Mouse (Mus musculus): ENCODE results near the gene Slc35d1. TPM values are rescaled to one million over a fixed set of nuclear protein-coding genes. Genes with fewer than 3 reads are reported as not detected.

Gene Slc35d1
- polyA plus RNA-seq, 2 experiments = 4.4 to 5.5 TPM

DNA sequence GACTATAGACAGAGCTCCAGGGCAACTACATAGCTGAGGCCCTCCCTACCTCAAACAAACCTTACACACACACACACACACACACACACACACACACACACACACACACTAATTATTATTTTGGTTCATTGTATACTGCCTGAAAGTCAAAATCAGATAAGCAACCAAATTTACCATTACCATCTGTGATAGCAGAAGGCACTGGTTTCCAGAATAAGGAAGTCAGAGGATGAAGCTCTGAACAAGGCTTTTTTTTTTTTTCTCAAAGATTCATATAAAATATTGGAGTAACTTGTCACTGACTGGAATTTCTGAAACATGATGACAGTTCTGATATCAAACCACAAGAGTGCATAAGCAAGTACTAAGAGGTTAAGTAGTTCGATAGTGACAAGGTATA lies 6.4 kb downstream of the Slc35d1 start:
- TF ChIP-seq CTCF (IDR thresholded peaks at IDR 0.05; ENCODE audit: low read depth) = no peak
- no peak for TF ChIP-seq EP300 (IDR thresholded peaks at IDR 0.05; ENCODE audit: low read depth)
- H3K36me3 ChIP-seq (replicated peaks; ENCODE audit: control insufficient read depth, insufficient read depth, low read depth) = peaks cover 9% of the 10 kb centered on the region
- ATAC-seq (ENCODE audit: insufficient read depth) (no peak), DNase-seq (ENCODE audit: low read depth in 3 of 3, low spot score in 3 of 3) (no peak)
- no peak overlapping the region for H3K4me3 ChIP-seq (ENCODE audit: insufficient read depth in 1 of 2, low read depth in 2 of 2, low read length in 2 of 2)
- H3K4me2 ChIP-seq (ENCODE audit: low read depth) = no peak overlapping the region
- peaks cover 0 to 7% of the 10 kb centered on the region in 2 experiments; a peak in 3 of 4 replicates for H3K4me1 ChIP-seq (replicated peaks; ENCODE audit: control insufficient read depth in 2 of 2, insufficient read depth in 2 of 2, low read length in 1 of 2)
- H3K27ac ChIP-seq = no peak overlapping the region
- 63% methylated on average over 1 of the region's 1 CpGs for WGBS (ENCODE audit: insufficient replicate concordance)
- no peaks in the 10 kb centered on the region for H3K27me3 ChIP-seq (ENCODE audit: control insufficient read depth, insufficient read depth, low read length)
- no peaks in the 10 kb centered on the region for H3K9me3 ChIP-seq (ENCODE audit: control insufficient read depth, low read length)
- H3K9ac ChIP-seq (replicated peaks) = no peak overlapping the region

- Histone ChIP-seq H3K9me3 (ENCODE audit: control insufficient read depth, low read length) (no peaks in the 10 kb centered on the region), H3K9ac (replicated peaks) (no peak overlapping the region), H3K27me3 (ENCODE audit: control insufficient read depth, insufficient read depth, low read length) (no peaks in the 10 kb centered on the region), H3K4me2 (ENCODE audit: low read depth) (no peak overlapping the region), H3K4me1 (replicated peaks; ENCODE audit: control insufficient read depth in 2 of 2, insufficient read depth in 2 of 2, low read length in 1 of 2) (no peaks in the 10 kb centered on the region), H3K4me3 (ENCODE audit: insufficient read depth in 1 of 2, low read depth in 2 of 2, low read length in 2 of 2) (no peak overlapping the region), H3K36me3 (replicated peaks; ENCODE audit: control insufficient read depth, insufficient read depth, low read depth) (peaks cover 9% of the 10 kb centered on the region), H3K27ac (no peak overlapping the region)
- DNase-seq (ENCODE audit: low read depth in 3 of 3, low spot score in 3 of 3) (no peak), ATAC-seq (ENCODE audit: insufficient read depth) (no peak)
- 81% methylated on average over 2 of the region's 2 CpGs for WGBS (ENCODE audit: insufficient replicate concordance)
- no peak for TF ChIP-seq EP300 (IDR thresholded peaks at IDR 0.05; ENCODE audit: low read depth)
- no peak for TF ChIP-seq CTCF (IDR thresholded peaks at IDR 0.05; ENCODE audit: low read depth)
Measured at GRCm38 (mm10) chr4:103203646-103204045, 11.3 kb downstream of the Slc35d1 start.

DNA sequence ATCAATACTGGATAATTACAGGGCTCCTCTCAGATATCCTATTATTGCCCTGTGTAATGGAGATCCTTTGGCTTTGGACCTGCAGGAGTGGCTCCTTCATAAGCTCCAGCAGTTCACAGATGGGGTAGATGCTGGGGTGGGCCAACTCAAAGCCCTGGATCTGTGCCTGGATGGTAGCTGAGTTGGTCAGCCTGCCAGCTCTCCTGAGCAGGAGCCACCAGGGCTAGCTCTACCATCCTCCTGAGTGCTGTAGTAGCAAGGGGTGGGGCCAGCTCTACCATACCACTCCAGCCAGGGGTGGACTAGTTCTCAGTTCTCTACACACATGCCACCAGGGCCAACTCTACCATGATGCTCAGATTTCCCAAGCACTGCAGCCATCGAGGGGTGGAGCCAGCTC lies 14.9 kb downstream of the Slc35d1 start:
- WGBS (ENCODE audit: insufficient replicate concordance) = 77% methylated on average over 1 of the region's 1 CpGs
- TF ChIP-seq CTCF (IDR thresholded peaks at IDR 0.05; ENCODE audit: low read depth) (no peak), EP300 (IDR thresholded peaks at IDR 0.05; ENCODE audit: low read depth) (no peak)
- no peaks in the 10 kb centered on the region for H3K4me1 ChIP-seq (replicated peaks; ENCODE audit: control insufficient read depth in 2 of 2, insufficient read depth in 2 of 2, low read length in 1 of 2)
- H3K9me3 ChIP-seq (ENCODE audit: control insufficient read depth, low read length) = no peaks in the 10 kb centered on the region
- no peak overlapping the region for H3K4me2 ChIP-seq (ENCODE audit: low read depth)
- no peak overlapping the region for H3K4me3 ChIP-seq (ENCODE audit: insufficient read depth in 1 of 2, low read depth in 2 of 2, low read length in 2 of 2)
- no peaks in the 10 kb centered on the region for H3K27me3 ChIP-seq (ENCODE audit: control insufficient read depth, insufficient read depth, low read length)
- ATAC-seq (ENCODE audit: insufficient read depth) (no peak), DNase-seq (ENCODE audit: low read depth in 3 of 3, low spot score in 3 of 3) (no peak)
- H3K27ac ChIP-seq = no peak overlapping the region
- peaks cover 8% of the 10 kb centered on the region for H3K36me3 ChIP-seq (replicated peaks; ENCODE audit: control insufficient read depth, insufficient read depth, low read depth)
- no peak overlapping the region for H3K9ac ChIP-seq (replicated peaks)

- ATAC-seq (ENCODE audit: insufficient read depth) = no peak
- peaks cover 8% of the 10 kb centered on the region for H3K36me3 ChIP-seq (replicated peaks; ENCODE audit: control insufficient read depth, insufficient read depth, low read depth)
- no peaks in the 10 kb centered on the region for H3K27me3 ChIP-seq (ENCODE audit: control insufficient read depth, insufficient read depth, low read length)
- DNase-seq (ENCODE audit: low read depth in 3 of 3, low spot score in 3 of 3) = no peak
- WGBS (ENCODE audit: insufficient replicate concordance) = 58% methylated on average over 4 of the region's 4 CpGs
- no peak overlapping the region for H3K4me2 ChIP-seq (ENCODE audit: low read depth)
- H3K9me3 ChIP-seq (ENCODE audit: control insufficient read depth, low read length) = no peaks in the 10 kb centered on the region
- H3K4me1 ChIP-seq (replicated peaks; ENCODE audit: control insufficient read depth in 2 of 2, insufficient read depth in 2 of 2, low read length in 1 of 2) = no peaks in the 10 kb centered on the region
- no peak for TF ChIP-seq CTCF (IDR thresholded peaks at IDR 0.05; ENCODE audit: low read depth)
- no peak for TF ChIP-seq EP300 (IDR thresholded peaks at IDR 0.05; ENCODE audit: low read depth)
- H3K27ac ChIP-seq = no peak overlapping the region
- H3K9ac ChIP-seq (replicated peaks) = no peak overlapping the region
- no peak overlapping the region for H3K4me3 ChIP-seq (ENCODE audit: insufficient read depth in 1 of 2, low read depth in 2 of 2, low read length in 2 of 2)
Measured at GRCm38 (mm10) chr4:103199086-103199485, 15.9 kb downstream of the Slc35d1 start.

DNA sequence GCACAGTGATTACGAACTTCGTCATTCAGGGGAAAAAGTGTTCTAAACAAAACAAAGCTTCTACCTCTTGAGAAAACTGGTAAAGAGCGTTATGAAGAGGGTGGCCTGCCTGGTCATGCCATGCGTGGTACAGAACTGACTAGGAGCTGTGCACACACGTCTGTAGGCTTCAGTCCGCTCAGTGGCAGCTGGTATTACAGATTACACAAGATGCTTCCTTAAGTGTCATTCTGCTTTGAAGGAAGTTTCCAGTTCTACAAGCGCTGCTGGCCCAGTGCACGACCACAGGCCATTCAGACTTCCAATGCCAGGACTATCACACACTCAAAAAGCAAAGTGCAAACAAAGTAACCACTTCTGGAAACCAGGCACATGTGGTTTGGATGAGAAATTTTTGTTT lies 17.6 kb downstream of the Slc35d1 start:
- WGBS (ENCODE audit: insufficient replicate concordance) = 60% methylated on average over 8 of the region's 8 CpGs
- peaks cover 8% of the 10 kb centered on the region for H3K36me3 ChIP-seq (replicated peaks; ENCODE audit: control insufficient read depth, insufficient read depth, low read depth)
- H3K27ac ChIP-seq = no peak overlapping the region
- ATAC-seq (ENCODE audit: insufficient read depth) (no peak), DNase-seq (ENCODE audit: low read depth in 3 of 3, low spot score in 3 of 3) (no peak)
- no peaks in the 10 kb centered on the region for H3K27me3 ChIP-seq (ENCODE audit: control insufficient read depth, insufficient read depth, low read length)
- H3K4me3 ChIP-seq (ENCODE audit: insufficient read depth in 1 of 2, low read depth in 2 of 2, low read length in 2 of 2) = no peak overlapping the region
- peaks cover 0 to 5% of the 10 kb centered on the region in 2 experiments; a peak in 3 of 4 replicates for H3K4me1 ChIP-seq (replicated peaks; ENCODE audit: control insufficient read depth in 2 of 2, insufficient read depth in 2 of 2, low read length in 1 of 2)
- TF ChIP-seq CTCF (IDR thresholded peaks at IDR 0.05; ENCODE audit: low read depth) (no peak), EP300 (IDR thresholded peaks at IDR 0.05; ENCODE audit: low read depth) (no peak)
- H3K9me3 ChIP-seq (ENCODE audit: control insufficient read depth, low read length) = peaks cover 2% of the 10 kb centered on the region; the same call in 1 of the 2 replicates
- H3K4me2 ChIP-seq (ENCODE audit: low read depth) = no peak overlapping the region
- no peak overlapping the region for H3K9ac ChIP-seq (replicated peaks)

Measured in liver, embryonic 14.5 days (tissue).